Mouse (Mus musculus) right cerebral cortex, postnatal 25 days (tissue): ENCODE data around the gene Hspb2.
A peak's percentile ranks its signal among the peaks of the same experiment; 100 is the strongest.

ENCODE experiments used
- DNase-seq: peaks from one replicate; pipeline ENCODE4 v3.0.0; 2022

Hspb2 gene

GRCm38 (mm10) chr9:50746214-50746677, 5.9 kb downstream of the Hspb2 start, which contains the start of gene 2310030G06Rik:
TSS of gene 2310030G06Rik (minus strand) at chr9:50746536.
- no peak for DNase-seq

DNA sequence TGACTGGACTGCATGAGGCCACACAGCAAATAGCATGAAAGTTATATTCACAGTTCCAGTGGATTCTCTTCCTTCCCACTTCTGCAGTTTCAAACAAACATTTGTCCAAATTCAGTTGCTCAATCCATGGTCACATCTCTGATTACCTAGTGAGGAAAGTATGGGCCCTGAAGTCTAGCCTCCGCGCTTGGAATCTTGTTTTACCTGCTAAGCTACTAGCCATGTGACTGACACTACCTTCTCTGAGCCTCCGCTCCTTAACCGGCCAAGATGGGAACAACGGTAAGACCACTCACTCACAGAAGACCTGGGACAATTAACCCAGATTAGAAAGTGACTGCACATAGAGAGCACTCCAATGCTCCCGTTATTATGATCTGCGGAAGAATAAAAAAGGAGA, 6.3 kb downstream of the Hspb2 start:
- DNase-seq = no peak

DNA sequence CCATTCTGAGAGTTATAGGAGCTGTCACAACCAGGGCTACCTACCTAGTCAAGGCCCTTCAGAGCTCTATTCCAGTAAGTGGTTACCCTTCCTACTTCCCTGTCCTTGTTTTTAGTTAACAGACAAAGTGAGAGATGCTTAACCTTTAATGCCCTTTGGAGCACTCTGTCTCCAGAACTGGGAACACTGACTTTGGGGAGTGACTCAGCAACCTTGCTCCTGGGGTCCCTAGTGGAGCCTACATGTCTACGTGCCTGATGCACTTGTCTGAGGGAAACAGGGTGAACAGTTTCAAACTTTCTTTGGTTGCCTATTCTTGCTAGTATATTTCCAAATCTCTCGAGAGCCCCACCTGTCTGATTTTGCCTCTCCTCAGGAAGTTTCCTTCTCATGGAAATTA, 9.4 kb downstream of the Hspb2 start:
- no peak for DNase-seq

DNA sequence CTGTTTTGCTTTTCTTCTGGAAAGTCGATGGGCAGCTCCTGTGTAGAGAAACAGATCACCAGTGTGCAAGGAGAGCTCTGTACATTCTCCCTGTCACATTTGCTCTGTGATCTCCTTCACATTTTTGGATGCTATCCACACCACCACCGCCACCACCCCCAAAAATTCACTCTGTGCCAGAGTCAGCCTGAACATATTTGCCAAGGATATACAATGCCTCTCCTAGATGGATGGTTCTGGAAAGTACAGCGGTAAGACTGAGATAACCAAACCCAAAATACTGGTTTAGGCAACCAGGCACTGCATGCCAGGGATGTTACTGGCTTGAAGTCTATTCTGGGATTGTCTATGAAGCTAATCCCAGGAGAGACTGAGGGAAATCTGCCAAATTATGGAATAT, 9.9 kb downstream of the Hspb2 start:
- DNase-seq = no peak

DNA sequence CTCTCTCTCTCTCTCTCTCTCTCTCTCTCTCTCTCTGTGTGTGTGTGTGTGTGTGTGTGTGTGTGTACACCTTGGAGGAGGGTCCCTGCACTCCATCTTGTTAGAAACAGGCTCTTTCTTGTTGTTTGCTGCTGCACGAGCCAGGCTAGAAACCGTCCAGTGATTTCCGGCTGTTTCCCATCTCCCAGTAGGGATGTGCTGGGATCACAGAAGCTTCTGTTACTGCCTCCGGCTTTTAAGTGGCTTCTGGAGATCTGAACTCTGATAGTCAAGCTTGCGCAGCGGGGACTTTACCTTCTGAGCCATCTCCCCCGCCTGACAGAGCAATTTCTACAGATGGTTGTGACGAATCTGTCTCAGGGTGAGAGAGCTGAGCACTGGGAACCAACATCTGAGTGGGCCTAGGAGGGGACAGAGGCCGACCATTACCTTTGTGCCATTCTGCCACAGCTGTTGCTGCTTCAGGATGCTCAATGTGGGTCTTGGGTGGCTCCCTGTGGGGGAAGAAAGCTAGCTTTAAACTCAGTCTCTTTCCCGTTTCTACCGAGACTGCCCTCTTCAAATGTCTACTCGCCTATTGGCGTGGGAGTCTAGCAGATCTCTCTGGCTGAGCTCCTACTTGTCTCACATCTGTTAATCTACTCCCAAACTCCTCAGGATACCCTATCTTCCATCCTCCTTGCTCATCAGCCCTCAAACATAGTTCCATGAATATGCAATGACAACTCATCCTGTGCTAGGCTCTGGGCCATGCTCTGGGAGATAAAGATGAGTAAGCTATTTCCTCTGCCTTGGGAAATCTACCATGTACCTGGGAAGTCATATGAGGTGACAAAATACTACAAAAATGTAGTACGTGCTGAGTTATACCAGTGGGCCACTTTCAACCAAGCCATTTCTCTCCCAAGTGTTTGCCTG, 11.0 kb downstream of the Hspb2 start:
- no peak for DNase-seq

DNA sequence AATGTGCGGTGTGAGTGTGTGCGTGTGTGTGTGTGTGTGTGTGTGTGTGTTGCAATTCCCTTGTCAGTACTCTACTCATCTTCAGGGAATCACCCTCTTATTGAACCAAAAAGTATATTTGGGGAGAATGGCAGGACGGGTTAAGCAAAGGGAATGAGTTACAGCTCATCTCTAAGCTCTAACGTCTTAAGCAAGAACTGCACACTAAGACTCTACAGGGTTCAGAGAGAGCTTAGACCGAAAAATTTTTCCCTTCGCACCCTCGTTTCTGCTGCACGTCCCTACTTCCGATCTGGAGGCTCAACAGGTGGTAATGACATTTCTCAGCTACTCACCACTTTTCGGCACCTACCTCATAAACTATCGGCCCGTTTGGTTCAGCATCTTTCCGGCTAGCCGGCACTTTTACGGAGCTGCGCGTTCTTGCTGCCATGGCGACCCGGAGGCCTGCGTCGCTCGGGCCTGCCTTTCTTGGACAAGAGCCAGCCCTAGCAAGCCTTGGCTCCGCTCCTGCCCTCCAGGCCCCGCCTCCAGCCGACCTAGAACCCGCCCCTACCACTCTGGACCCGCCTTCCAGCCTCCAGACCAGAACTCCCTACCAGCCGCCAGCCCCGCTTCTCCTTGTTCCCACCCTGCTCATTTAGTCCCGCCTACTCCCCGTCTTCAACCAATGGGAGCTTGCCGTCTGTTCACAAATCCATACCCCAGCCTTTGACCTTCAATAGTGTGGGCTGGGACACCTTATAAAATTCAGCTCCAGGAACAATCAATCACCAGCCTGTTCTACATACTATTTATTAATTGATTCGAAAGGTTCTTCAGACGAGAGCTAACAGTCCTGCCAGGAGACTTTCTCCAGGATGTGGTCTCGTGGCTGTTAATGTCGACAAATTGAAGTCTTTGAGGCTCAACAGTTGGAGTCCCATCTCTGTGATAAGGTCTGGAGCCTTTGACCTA, 13.0 kb downstream of the Hspb2 start, which contains the start of gene Dixdc1:
Gene Dixdc1, minus strand, starts transcription at position 604 of the 957 bp plus-strand sequence.
- DNase-seq = peak; percentile 86

- DNase-seq = no peak
Observed at GRCm38 (mm10) chr9:50734989-50735388, 17.2 kb downstream of the Hspb2 start.

GRCm38 (mm10) chr9:50732560-50732959, 19.6 kb downstream of the Hspb2 start:
- DNase-seq = no peak

DNA sequence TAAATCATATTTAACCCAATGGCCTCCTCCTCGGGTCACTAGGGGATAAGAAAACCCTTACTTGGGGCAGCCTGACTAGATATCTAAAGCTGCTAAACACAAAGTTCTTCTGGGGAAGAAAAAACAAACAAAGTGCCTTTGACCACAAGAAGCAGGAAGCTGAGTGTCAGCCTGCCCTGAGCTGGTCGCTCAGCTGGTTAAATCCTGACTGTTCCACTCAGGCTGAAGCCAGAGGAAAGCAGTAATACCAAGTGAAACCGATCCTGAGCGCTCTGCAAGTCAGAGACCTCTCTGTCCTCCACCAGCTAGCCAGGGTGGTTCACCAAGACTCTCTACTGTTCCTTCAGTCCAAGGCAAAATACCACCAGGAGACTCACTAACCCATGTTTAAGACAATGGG, 22.6 kb downstream of the Hspb2 start:
- no peak for DNase-seq

DNA sequence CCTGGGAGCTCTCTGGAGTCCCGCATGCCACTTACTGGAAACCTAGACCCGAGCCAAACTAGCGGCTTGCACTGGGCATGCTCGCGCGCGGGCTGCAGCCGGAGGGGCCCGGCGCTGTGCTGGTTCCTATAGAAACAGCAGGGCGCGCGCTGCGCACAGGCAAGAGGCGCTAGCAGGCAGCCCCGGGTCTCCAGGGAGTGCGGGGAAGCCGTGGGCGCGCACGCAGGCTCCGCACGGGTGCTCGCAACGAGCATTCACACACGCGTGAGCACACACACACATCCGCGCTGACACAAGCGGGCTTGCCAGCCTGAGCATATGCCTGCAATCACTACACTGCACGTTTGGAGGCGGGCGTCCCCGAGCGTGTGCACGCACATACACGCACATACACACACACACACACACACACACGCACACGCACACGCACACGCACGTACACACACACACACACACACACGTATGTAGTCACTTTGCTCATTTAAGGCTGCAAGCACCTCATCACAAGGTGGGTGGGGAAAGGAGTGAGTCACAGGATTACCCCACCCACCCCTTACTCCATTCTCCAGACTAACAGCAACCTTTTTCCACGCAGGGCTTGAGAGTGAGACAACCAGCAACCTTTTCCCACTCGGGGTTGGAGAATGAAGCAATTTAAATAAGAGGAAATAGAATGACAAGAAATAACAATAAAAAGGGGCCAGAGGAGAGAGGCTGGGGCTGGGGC, 24.1 kb downstream of the Hspb2 start:
- peak; percentile 90 for DNase-seq

DNA sequence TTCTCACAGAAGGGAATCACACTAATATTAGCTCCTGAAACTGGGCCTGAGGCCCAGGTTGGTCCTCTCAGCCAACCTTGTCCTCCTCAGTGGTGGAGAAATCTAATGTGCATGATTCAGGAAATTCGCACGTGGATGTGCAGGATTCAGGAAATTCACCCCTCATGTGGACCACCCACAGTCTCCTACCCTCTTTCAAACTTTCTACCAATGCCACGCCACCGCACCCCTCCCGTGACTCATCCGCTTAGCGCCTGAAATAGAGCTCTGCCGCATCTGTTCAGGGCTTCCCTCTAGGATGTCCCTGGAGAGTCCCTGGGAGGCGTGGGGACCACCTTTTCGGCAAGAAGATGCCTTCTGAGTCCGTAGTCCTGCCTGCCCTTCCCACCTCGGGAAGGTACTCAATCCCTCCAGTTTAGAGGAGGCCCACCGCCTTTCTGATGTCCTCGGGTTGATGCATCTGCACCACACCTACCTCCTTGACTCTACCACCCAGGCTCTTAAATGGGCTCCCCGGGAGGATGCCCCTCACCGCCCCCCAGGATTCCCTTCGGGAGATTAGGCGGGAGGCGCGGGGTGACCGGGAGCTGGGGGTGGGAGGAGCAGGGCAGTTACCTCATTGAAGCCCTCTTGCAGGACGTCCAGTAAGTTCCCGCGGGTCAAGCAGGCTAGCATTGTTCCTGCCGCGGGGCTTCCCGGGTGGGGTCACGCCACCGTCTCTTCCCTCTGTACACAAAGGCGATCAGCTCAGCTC, 24.8 kb downstream of the Hspb2 start:
- DNase-seq = peak; percentile 68

DNA sequence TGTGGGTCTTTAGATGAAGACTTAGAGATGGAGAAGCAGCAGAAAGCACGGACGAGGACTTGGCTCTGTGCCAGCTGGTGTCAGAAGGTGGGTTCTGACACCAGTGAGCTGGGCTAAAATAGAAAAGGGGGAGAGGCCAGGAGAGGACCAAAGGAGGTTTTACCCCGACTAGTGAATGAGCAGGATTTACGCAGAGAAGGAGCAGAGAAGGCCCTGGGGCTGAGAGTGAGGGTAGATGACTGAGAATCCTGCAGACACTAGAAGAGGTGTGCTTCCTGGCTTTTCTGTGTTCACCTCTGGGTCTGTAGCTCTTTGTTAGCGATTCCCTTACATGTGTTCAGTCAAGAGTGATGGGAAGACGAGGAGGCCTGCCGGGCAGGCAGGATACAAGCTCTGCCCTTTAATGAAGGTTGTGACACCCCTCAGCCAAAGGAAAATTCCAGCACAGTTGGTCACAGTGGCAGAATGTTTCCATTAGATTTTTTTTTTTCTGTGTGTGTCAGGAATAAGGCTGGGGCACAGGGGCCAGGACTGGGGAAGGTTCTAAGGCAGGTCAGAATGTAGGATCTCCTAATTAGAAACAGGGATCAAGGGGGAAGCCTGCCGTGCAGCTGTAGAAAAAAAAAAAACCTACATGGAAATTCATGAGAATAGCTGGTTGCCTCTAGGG, 26.1 kb downstream of the Hspb2 start:
- no peak for DNase-seq

DNA sequence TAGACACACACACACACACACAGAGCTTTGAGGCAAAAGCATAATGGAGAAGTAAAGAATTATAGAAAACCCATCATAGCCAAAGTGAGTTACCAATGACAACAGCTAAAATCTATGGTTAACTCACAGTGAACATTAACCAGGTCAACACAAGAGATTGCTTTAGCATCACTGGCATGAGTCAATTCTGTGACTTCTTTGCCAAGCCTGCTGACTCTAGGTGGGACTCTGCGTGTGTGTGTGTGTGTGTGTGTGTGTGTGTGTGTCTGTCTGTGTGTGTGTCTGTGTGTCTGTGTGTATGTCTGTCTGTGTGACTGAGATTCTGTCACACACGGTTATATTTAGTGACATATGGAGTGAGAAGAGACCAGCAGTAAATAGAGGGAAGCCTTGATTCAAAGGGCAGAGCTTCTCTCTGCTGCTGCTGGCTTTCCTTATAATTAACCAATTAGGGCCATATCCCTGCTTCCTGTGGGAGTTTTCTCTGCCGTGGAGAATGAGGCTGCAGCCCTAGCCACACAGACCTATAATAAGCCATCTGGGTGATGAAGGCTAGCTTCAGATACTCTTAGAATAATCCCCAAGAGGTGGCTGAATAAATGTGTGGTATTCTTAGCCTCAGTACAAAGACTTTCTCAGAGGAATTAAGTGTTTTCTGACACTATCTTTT, 27.4 kb downstream of the Hspb2 start:
- DNase-seq = no peak

DNA sequence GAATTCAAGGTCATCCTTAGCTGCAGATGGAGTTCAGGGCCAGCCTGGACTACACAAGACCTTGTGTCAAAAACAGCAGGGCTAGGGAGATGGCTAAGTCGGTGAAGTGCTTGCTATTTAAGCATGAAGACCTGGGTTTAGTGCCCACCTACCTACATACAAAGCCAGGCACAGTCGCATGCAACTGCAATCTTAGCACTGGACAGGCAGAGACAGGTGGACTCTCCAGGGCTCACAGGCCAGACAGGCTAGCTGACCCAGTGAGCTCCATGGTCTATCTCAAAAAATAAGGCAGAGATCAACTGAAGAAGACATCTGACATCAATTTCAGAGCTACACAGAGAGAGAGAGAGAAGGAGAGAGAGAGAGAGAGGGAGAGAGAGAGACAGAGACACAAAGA, 28.0 kb downstream of the Hspb2 start:
- DNase-seq = no peak

GRCm38 (mm10) chr9:50723406-50723805, 28.7 kb downstream of the Hspb2 start:
- DNase-seq = no peak

- DNase-seq = no peak
Observed at GRCm38 (mm10) chr9:50722451-50722911, 29.7 kb downstream of the Hspb2 start.

- DNase-seq = no peak
Observed at GRCm38 (mm10) chr9:50721061-50721460, 31.1 kb downstream of the Hspb2 start.

DNA sequence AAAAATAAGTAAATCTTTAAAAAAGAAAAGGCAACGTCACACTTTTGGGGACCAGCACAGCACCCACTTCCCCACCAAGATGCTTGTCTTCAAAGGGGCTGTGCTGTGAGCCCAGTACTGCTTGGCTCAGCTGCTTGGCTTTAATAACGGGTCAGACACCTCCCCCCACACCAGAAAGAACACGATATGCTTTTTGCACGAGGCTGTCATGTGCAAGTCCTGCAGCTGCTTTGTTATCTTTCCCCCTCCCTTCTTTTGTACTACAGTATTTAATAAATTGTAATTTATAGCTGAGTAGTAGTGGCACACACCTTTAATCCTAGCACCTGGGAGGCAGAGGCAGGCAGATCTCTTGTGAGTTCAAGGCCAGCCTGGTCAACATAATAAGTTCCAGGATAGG, 33.3 kb downstream of the Hspb2 start:
- no peak for DNase-seq

- no peak for DNase-seq
Observed at GRCm38 (mm10) chr9:50714188-50714587, 38.0 kb downstream of the Hspb2 start.

GRCm38 (mm10) chr9:50711337-50711736, 40.8 kb downstream of the Hspb2 start:
- no peak for DNase-seq

GRCm38 (mm10) chr9:50709108-50709507, 43.0 kb downstream of the Hspb2 start:
- no peak for DNase-seq
